Mouse (Mus musculus): ENCODE results near the gene Mex3a.

Mex3a gene

DNA sequence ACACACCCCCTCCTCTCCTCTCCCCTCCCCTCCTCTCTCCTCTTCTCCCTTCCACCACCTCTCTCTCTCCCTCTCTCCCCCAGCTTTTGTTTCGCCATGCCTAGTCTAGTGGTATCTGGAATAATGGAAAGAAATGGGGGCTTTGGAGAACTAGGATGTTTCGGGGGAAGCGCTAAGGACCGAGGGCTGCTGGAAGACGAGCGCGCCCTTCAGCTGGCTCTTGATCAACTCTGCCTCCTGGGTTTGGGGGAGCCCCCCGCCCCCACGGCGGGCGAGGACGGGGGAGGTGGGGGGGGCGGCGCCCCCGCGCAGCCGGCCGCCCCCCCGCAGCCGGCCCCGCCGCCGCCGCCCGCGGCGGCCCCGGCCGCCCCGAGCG lies at the start of gene Mex3a:
Gene Mex3a (plus strand): TSS at position 97 of the 376 bp plus-strand sequence.
- in situ Hi-C loops (cut with MboI) = loop anchor here (5.0 kb wide), 1 partner anchor 125 kb away; no protein-coding TSS in a partner anchor

DNA sequence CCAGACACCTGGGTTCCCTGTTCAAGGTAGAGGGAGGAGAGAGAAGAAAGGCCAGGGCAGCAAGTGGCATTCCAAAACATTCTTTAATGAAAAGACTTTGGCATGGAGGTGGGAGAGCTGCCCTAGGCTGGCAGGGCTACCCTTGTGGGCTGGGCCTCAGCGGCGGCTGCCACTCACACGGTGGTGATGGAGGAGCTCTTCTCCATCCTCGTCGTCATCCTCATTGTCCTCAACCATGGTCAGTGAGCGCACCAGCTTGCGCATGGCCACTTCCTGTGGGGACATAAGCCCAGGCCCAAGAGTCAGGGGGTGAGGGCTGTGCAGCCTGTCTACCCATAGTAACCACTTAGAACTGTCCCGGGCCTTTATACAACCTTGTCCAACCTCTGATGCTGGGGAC lies 49.1 kb upstream of the Mex3a start:
- in situ Hi-C loops (cut with MboI) = loop anchor here (5.0 kb wide), 1 partner anchor 39 kb away; no protein-coding TSS in a partner anchor

DNA sequence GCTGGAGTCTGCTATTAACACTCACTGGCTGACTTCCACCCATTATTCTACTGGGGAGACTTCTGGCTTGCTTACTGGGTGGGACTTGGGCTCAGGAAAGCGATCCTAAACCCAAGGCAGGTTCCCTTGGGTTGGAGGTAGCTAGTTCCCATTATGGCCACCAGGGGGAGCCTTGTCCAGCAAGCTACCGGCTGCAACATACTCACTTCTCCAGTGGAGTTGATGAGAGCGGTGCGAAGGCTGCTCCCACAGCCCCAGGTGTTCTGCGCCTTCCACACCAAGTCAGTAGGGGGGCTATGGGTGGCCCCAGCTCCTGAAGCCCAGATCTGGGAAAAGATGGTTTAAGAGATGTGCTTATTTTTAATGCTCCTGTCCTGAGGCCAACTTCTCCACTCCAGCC lies 48.6 kb upstream of the Mex3a start:
- in situ Hi-C loops (cut with MboI) = loop anchor here (5.0 kb wide), 1 partner anchor 39 kb away; no protein-coding TSS in a partner anchor

DNA sequence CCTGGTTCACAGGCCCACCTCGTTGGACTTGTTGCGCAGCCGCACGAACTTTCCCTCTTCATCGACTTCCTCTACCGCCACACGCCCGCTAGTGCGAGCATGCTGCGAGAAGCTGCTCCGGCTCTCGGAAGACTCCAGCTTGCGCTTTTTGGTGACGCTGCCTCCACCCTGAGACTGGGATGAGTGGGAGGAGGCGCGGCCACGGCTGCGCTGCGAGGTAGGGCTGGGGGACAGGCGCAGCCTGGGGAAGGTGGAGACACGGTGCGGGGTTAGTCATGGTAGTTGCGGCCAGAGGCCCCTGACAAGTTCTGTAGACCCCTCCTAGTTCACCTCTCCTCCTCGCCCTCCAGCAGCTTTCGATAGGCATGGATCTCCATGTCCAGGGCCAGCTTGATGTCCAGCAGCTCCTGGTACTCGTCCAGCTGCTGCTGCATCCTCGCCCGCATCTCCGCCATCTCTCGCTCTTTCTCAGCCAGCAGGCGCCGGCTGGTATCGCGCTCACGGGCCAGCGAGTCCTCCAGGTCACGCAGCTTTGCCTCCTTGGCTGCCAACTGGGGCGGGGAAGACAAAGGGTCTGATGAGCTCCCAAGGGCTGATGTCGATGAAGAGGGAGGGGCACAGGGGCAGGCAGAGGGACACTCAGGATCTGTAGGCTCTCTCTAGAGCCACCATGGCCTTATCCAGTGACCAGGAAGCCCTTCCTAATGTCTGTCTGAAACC lies 47.4 kb upstream of the Mex3a start:
- in situ Hi-C loops (cut with MboI) = loop anchor here (5.0 kb wide), 1 partner anchor 38 kb away; no protein-coding TSS in a partner anchor

DNA sequence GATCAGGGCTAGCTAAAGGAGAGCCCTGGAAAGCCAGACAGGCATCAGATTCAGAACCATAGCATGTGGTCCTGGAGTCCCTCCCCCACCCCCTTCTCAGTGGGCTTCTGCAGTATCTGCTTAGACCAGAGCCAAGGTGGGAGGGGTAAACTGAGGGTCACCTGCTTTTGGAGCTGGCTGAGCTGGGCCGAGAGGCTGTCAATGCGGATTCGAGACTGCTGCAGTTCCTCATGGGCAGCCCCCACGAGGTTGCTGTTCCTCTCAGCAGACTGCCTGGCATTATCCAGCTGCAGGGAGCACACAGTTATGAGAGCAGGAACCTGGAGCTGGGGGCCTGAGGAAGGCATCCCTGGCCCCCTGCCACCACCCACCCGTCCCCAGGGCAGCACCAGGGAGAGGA lies 46.2 kb upstream of the Mex3a start:
- in situ Hi-C loops (cut with MboI) = no loop called here

DNA sequence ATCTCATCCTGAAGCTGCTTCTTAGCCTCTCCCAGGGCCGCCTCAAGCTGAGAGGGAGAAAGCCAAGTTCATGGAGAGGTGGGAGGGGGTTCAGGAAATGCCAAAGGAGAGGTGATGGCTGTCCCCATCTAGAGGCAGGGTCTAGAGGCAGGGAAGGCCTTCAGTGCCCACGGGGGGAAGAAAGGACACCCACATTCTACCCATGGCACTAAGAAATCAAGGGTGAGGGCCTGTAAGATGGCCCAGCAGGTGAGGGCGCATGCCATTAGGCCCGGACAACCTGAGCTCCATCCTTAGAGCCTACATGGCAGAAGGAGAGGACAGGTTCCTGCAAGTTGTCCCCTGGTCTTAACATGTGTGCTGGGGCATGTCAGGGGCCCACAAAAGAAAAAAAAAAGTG lies 45.3 kb upstream of the Mex3a start:
- in situ Hi-C loops (cut with MboI) = no loop called here

DNA sequence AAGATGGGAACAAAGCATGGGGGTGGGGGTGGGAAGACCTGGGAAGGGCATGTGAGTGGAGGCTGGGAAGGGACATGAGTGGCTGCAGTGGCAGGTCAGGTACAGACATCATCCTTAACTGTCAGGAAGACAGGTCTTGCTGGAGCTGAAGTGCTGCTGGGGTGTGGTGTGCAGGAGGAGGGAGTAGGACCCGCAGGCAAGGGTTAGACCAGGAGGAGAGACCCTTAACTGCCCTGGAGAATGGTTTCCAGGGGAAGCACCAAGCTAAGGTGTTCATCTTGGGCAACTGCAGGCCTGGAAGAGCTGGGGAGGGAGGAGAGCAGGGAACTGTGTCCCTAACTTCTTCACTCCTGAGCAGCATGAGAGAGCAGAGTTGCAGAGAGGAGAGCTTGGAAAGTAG lies 44.8 kb upstream of the Mex3a start:
- in situ Hi-C loops (cut with MboI) = no loop called here

DNA sequence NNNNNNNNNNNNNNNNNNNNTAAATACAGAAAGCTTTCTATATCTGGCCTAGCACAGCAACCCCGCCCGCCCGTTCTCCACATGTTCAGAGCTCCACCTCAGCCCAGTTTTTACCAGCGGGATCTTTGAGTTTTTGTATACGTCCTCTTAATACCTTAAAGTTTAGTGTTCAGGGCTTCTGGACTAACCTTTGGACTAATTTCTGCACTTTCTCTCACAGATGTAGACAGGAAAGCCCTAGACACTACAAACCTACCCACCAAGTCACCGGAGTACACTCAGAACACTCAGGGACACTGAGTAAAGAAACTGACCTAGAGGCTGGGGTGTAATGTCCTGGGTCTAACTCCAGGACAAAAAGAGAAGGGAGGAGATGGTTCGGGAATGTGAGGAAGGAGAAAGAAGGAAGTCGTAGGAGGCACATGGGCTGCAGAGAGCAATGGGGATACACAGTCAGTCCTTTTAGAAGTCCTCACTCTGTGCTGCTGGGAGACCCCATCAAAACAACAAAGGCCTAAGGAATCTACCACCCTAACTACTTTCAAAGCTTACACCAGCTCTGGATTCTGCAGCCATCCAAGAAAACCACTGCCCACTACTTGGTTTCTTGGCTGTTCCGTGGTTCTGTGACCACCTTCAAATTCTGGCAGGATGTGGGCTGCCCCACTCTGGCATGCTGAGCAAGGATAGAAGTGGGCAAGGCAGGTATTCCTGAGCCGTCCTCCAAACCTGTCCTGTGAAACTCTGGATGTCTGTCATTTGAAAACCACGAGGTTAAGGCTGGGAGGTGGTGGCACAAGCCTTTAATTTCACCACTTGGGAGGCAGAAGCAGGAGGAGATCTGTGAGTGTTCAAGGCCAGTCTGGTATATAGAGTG lies 38.3 kb upstream of the Mex3a start:
- in situ Hi-C loops (cut with MboI) = no loop called here

DNA sequence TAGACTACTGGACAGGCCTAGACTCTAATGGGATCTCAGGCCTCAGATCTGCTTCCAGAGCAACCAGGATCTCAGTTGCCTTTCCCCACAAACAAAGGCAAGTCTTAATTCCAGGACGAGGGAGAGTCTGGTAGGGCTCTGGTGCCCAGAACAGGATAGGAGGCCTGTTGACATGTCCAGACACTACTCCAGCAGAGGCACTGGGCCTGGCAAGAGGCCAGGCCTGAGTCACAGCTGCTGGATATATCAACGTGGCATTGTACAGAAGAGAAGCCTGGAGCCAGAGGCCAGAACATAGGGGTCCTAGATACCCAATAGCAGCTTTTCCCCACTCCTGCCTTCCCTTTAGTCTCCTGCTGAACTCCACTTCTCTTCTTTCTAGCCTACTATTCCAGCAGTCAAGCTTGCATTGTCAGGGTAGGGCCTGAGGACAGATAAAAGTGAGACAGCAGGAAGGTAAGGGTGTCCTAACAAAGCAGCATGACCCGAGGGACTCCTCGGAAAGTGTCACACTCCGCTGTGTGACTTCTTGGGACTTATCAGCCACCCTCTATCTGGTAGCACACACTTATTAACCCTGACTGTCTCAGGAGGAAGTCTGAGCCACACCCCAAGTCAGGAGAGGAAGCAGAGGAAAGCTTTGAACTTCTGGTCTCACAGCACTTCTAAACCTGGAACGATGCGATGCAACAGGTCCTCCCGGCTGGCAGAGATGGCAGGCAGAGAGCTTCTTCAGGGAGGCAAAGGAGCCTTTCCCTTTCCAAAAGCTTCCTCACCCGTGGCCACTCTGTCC lies 37.2 kb upstream of the Mex3a start:
- in situ Hi-C loops (cut with MboI) = no loop called here

DNA sequence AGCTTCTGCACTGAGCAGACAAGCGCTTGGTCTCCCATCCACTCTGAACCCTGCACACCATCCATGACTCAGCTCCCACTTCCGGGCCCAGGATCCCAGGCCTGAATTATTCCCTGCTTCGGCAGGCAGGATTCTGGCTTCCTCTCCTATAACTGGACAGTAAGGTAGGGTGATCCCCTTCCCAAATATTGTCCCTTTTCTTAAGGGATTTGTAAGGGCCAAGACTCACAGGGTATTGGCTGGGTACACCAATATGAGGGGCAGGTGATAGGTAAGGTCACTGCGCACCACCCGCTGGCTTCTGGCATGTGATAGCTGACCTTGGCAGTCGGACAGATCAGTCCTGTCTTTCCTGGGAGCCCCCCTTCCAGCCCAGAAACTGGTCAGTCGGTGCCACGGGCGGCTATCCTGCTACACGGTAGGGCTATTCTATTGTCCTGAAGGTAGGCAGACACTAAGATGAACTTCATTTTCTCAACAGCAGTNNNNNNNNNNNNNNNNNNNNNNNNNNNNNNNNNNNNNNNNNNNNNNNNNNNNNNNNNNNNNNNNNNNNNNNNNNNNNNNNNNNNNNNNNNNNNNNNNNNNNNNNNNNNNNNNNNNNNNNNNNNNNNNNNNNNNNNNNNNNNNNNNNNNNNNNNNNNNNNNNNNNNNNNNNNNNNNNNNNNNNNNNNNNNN lies 36.3 kb upstream of the Mex3a start:
- in situ Hi-C loops (cut with MboI) = no loop called here

DNA sequence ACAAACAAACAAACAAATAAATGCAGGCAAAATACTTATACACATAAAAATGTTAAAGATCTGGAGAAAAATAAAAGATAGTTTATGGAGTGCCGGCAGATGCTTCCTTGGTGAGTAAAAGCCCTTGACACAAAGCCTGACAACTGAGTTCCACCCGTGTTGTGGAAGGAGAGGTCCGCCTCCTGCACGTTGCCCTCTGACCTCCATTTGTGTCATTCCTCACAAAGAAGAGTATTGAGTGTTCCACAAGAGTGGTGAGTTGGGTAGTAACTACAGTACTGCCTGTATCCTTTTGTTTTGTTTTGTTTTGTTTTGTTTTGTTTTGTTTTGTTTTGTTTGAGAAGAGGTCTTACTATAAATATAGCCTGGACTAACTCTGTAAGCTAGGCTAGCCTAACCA lies 32.6 kb upstream of the Mex3a start:
- in situ Hi-C loops (cut with MboI) = no loop called here

DNA sequence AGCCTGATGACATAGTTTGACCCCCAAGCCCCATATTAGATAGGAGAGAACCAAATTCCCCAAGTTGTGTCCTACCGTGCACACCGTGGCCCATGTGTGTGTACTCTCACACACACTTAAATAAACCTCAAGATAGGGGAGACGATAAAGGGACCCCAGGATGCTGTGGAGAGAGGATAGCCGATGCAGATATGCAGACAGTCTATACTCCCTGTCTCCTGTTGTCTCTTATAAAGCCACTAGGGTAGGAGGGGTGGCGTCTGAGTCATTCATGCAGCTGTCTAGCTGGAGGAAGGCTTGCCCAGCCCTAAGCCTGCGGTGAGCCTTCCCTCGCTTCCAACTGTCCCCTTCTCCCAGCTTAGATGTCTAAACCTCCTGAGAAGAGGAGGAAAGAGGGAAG lies 32.1 kb upstream of the Mex3a start:
- in situ Hi-C loops (cut with MboI) = no loop called here

DNA sequence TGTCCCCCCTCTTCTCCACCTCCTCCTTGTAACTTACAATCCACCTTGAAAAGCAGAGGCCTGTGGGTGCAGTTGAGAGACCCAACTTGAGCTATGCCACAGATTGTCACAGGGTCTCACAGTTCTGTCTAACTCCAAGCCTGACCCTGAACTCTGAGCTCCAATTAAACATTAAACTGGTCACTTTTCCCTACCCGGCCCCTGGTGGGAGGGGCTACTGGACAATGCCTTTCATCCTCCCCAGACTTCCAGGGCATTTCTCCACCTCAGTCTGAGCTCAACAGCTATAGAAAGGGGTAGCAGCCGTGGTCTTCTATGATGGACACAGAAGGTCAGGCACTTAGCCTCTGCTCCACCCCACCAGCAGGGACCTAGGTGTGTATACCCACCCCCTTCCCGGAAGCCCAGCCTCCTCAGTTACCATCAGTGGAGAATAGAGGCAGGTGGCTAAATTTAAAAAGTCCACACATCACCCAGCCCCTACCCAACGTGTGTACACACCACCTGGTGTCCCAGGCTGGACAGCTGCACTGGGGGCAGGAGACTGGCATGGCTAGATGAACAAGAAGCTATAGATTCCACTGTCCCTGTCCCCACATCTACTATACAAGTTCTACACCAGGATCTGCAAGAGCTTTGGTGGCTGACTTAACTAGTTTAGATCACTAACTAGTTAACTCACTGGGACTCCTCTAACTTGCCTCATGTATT lies 31.4 kb upstream of the Mex3a start:
- in situ Hi-C loops (cut with MboI) = no loop called here

DNA sequence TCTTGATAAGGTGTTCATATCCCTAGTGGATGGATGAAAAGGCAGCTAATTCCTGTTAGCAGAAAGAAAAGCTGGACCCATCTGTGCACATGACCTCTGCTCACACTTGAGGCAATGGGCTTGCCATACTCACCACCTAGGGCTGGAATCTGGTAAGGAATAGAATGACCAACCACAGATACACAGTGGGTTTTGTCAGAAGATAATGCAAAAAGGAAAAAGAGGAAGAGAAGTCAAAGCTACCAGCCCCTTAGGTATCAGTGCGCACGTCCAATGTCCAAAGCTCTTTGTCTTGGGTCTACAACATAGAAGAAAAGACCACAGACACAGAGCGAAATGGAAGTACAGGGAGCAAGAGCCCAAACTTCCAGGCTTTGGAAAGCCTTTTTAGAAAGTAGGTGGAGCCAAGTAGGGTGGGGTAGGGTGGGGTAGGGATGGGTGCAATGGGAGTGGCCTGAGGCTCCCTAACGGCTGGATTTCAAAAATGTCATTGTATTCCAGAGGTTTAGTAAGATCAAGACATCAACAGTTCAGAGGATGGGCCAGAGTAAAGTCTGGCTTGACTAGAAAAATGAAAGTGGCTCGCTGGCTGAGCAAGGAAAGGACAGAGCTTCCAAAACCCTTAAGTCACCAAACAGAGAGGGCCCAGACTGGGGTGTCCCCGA lies 30.7 kb upstream of the Mex3a start:
- in situ Hi-C loops (cut with MboI) = no loop called here

DNA sequence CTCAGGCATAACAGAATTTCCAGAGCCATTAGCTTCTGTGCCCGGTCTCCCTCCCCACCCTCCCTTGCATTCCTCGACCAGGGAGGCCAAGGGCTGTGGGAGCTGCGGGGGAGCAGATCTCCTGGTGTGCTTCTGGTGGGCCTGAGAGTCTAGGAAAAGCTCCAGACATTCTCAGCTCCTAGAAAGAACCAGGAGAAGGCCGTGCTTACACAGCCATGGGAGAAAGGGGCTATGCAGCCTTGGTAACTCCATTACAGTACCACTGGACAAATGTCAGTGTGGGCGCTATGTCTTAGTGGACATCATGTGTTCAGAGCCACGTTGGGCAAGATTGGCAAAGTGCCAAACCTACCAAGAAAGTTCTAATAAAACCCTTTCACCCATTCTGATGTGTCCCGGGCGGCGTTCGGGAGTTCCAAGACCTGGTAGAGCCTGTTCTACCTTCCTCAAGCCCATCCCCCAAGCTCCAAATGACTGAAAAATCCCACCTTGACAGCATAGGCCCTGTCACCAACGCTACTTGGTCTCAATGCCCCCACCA lies 30.1 kb upstream of the Mex3a start:
- in situ Hi-C loops (cut with MboI) = no loop called here

DNA sequence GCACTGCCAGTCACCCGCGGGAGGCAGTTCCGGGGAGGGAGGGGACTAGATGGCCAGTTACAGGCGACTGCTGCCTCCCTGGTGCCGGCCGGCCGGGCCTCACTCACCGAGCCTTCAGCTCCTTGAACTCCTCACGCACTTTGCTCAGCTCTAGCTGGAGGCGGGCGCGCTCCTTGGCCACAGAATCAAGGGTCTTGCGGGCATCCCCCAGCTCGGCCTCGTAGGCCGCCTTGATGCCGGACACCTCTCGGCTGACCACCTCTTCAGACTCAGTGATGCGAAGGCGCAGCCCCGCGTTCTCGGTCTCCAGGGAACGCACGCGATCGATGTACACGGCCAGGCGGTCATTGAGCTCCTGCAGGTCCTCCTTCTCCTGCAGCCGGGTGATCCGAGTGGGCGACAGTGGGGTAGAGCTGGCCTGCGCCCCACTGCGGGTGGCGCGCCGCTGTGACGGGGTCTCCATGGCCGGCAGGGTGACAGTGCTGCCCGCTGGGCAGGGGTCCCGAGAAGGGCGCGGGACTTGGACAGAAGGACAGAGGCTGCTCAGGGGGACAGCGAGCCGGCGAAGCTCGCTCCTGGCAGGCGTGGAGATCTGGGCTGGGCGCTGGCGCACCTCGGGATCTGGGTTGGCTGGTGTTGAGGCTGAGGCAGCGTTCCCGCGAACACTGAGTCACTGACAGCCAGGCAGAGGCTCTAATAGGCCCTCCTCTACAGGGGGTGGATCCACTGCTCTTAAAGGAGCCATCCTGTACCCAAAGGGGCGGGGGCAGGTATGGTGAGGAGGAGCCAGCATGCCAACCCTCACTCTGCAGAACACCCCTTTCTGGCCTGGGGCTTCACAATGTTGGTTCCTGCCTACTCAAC lies 29.3 kb upstream of the Mex3a start:
- in situ Hi-C loops (cut with MboI) = no loop called here

DNA sequence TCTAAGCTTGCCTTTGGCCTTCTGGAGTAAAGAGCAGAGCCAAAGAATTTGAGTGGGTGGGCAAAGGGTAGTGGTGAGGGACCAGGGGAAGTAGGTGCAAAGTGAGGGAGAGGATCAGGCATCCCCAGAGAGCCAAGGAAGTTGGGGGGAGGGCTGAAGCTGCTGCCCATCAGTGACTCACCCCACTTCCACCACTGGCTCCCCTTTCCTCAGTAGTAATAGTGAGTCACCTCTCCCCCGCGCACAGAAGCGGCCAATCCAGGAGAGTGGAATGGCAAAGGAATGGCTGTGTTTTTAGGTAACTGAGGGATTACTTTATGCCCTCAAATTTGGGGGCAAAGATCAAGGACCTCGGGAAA lies 28.7 kb upstream of the Mex3a start:
- in situ Hi-C loops (cut with MboI) = no loop called here

DNA sequence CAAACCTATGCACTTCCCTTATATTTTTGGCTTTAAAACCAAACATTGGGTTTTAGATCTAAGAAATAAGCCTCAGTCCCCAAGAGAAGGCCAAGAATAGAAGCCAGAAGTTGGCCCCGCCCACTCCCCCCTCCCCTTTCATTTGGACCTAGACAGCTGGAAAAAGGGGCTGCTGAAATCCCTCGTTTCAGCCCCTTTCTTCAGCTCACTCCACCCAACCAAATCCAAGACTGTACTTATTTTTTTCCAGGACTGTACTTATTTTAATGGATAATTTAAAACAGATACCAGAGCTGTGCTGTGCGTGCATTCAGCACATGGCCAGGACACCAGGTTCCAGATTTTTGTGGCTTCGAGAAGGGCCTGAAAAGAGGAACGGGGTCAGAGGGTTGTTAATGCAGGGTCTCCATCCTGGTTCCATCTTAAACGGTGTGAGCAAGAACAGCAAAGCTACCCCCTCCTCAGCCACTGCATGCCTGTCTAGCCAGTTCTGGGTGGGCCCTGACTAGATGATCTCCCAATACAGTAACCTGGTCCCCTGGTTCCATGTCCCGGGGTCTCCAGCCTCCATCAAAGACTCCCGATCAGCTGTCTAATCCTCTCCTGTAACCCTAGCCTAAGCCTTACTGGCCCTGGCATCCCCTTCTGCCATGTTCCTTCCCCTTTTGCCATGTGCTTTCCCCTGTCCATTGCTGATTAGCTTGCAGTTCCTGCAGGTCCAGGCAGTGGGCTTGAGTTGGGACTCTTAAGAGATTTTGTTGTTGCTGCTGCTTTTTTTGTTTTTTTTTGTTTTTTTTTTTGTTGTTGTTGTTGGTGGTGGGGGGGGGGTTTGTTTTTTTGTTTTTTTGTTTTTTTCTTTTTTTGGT lies 28.1 kb upstream of the Mex3a start:
- in situ Hi-C loops (cut with MboI) = no loop called here

All from mature B cell (primary cell).